Mouse (Mus musculus): ENCODE data around the gene Cfap77.

The Cfap77 gene

GRCm38 (mm10) chr2:28909818-28910710, 144.8 kb downstream of the Cfap77 start:
- in situ Hi-C loops (cut with MboI; ENCODE audit: unreplicated experiment in 2 of 2): loop anchor here (25.0 kb wide), 2 partner anchors 252 to 677 kb away; no protein-coding TSS in a partner anchor

GRCm38 (mm10) chr2:28909186-28909817, 145.6 kb downstream of the Cfap77 start:
- in situ Hi-C loops (cut with MboI; ENCODE audit: unreplicated experiment in 2 of 2): loop anchor here (25.0 kb wide), 2 partner anchors 253 to 678 kb away; no protein-coding TSS in a partner anchor

GRCm38 (mm10) chr2:28908389-28909153, 146.3 kb downstream of the Cfap77 start:
- in situ Hi-C loops (cut with MboI; ENCODE audit: unreplicated experiment in 2 of 2): loop anchor here (25.0 kb wide), 2 partner anchors 254 to 679 kb away; no protein-coding TSS in a partner anchor

GRCm38 (mm10) chr2:28907691-28908388, 147.0 kb downstream of the Cfap77 start:
- in situ Hi-C loops (cut with MboI; ENCODE audit: unreplicated experiment in 2 of 2): loop anchor here (25.0 kb wide), 2 partner anchors 254 to 679 kb away; no protein-coding TSS in a partner anchor

GRCm38 (mm10) chr2:28905561-28905960, 149.3 kb downstream of the Cfap77 start:
- in situ Hi-C loops (cut with MboI; ENCODE audit: unreplicated experiment in 2 of 2): loop anchor here (25.0 kb wide), 2 partner anchors 257 to 682 kb away; no protein-coding TSS in a partner anchor

- in situ Hi-C loops (cut with MboI; ENCODE audit: unreplicated experiment in 2 of 2): loop anchor here (25.0 kb wide), 2 partner anchors 258 to 683 kb away; no protein-coding TSS in a partner anchor
These were observed 150.1 kb downstream of the Cfap77 start for GRCm38 (mm10) chr2:28904786-28905185.

- in situ Hi-C loops (cut with MboI; ENCODE audit: unreplicated experiment in 2 of 2): loop anchor here (25.0 kb wide), 2 partner anchors 258 to 683 kb away; no protein-coding TSS in a partner anchor
These were observed 151.0 kb downstream of the Cfap77 start for GRCm38 (mm10) chr2:28903871-28904270.

- in situ Hi-C loops (cut with MboI; ENCODE audit: unreplicated experiment in 2 of 2): loop anchor here (25.0 kb wide), 2 partner anchors 260 to 685 kb away; no protein-coding TSS in a partner anchor
These were observed 152.6 kb downstream of the Cfap77 start for GRCm38 (mm10) chr2:28902291-28902690.

- in situ Hi-C loops (cut with MboI; ENCODE audit: unreplicated experiment in 2 of 2): no loop called here
These were observed 157.4 kb downstream of the Cfap77 start for GRCm38 (mm10) chr2:28897340-28897899.

GRCm38 (mm10) chr2:28895876-28896275, 159.0 kb downstream of the Cfap77 start:
- in situ Hi-C loops (cut with MboI; ENCODE audit: unreplicated experiment in 2 of 2): no loop called here

- in situ Hi-C loops (cut with MboI; ENCODE audit: unreplicated experiment in 2 of 2): no loop called here
These were observed 161.3 kb downstream of the Cfap77 start for GRCm38 (mm10) chr2:28893526-28893925.

- in situ Hi-C loops (cut with MboI; ENCODE audit: unreplicated experiment in 2 of 2): no loop called here
These were observed 162.1 kb downstream of the Cfap77 start for GRCm38 (mm10) chr2:28892796-28893195.

GRCm38 (mm10) chr2:28884914-28885313, 170.0 kb downstream of the Cfap77 start:
- in situ Hi-C loops (cut with MboI; ENCODE audit: unreplicated experiment in 2 of 2): no loop called here

GRCm38 (mm10) chr2:28882826-28883485, 171.9 kb downstream of the Cfap77 start:
- in situ Hi-C loops (cut with MboI; ENCODE audit: unreplicated experiment in 2 of 2): no loop called here

- in situ Hi-C loops (cut with MboI; ENCODE audit: unreplicated experiment in 2 of 2): no loop called here
These were observed 172.8 kb downstream of the Cfap77 start for GRCm38 (mm10) chr2:28882047-28882446.

- in situ Hi-C loops (cut with MboI; ENCODE audit: unreplicated experiment in 2 of 2): no loop called here
These were observed 173.6 kb downstream of the Cfap77 start for GRCm38 (mm10) chr2:28881275-28881674.
